Mouse (Mus musculus): ENCODE results near the gene Abhd6.

Abhd6 gene

GRCm38 (mm10) chr14:8032087-8032944 lies 29.6 kb downstream of the Abhd6 start:
- peak; percentile 65 to 70 for DNase-seq

GRCm38 (mm10) chr14:8034561-8034960 lies 31.9 kb downstream of the Abhd6 start:
- DNase-seq = no peak

- no peak for DNase-seq
Observed at GRCm38 (mm10) chr14:8035951-8036350, 33.2 kb downstream of the Abhd6 start.

DNA sequence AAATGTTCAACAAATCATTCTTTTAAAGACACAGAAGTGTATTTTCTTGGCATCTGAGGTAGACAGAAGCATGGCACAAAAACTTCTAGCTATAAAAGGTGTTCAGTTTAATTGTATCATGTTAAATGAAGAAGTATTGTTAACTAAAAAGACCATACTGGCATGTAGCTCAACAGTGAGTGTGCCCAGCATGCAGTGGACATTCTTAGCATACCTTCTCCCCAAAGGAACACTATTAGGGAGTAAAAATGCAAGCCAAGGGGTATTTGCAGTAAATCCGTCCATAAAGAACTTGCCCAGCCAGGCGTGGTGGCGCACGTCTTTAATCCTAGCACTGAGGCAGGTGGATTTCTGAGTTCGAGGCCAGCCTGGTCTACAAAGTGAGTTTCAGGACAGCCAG lies 33.7 kb downstream of the Abhd6 start:
- no peak for DNase-seq

DNA sequence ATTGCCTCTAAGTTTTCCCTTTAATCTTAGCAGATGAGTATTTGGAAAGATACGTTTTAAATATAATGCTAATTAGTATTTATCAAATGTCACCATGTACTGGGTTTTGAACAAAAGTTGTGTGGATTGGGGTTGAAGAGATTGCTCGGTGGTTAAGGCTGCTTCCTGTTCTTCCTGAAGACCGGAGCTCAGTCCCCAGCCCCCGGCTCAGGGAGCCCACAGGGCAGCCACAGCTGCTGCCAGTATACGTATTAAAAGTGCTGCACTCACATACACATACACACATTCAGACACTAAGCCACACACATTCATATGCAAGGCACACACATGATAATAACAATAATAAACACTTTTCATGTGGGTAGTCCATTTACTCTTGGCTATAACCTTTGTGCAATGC lies 35.4 kb downstream of the Abhd6 start:
- DNase-seq = no peak

DNA sequence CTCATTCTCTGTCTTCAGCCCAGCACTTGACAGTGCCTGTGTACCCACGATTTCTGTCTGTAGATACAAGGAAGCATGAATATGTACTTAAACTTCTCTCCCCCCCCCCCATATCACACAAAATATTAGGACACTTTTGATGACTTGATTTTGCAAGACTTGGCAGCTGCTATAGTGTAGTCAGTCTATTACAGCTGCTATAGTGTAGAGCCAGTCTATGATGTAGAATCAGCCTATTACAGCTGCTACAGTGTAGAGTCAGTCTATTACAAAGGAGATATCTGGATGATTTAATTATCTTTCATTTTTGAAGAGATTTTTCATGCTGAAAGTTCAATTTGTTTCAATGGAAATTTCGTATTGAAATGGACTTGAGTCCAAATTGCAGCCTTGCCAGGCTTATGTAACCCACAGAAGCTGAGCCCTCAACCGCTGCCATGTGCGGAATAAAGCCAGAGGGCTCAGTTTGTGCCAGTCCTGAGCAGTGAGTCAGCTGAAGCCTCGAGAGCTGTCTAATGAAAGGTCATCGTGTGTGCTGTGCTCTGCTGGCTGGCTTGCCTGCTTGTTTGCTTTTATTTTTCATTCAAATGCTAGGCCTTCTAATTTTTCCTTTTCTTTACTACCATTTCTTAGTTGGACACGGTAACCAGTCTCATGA lies 36.2 kb downstream of the Abhd6 start:
- DNase-seq = peak; percentile 55 to 59

DNA sequence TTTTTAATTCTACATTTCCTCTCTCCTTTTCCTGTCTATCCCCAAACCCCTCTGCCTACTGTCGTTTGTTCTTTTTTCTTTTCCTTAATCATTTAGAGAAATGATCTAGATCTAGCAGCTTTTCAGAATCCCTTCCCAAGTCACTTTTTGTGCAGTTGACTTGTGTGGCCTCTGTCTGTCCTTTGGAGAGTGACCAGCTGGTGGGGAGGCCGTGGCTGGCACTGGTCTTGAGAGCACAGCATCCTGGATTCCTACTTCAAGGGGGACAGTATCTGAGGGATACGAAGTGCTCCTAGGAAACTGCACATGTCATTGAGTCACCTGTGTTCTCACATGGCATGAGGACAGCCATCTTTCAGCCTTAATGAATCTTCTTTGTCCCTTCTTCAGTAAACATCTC lies 37.5 kb downstream of the Abhd6 start:
- DNase-seq = no peak

DNA sequence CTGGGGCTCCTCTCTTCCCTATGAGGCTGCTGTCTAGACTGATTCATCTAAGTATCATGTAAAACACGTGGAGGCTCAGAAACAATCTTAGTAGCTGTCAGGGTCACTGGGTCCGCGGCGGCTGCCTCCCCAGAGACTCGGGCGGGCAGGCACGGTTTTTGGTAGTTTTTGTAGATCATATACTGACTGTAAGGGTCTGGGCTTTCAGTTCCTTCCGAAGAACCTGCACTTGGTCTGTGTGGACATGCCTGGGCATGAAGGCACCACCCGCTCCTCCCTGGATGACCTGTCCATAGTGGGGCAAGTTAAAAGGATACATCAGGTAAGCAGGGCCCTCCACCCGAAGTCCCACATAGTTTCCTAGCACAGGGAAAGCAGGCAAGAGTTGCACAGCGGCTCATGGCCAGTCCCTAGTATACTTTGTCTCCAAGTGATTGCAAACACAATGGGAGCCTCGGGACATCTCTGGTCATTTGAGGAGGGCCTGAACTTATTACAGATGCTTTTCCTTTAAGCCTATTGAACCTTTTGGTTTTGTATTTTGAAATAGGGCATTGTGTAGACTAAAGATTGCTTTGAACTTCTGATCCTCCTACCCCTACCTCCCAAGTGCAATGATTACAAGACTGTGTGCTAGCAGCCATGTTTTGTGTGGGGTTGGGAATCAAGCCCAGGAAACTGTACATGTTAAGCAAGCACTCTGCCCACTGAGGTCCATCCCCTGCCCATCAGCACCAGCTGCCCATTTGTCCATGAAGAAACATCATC lies 38.4 kb downstream of the Abhd6 start:
- no peak for DNase-seq

DNA sequence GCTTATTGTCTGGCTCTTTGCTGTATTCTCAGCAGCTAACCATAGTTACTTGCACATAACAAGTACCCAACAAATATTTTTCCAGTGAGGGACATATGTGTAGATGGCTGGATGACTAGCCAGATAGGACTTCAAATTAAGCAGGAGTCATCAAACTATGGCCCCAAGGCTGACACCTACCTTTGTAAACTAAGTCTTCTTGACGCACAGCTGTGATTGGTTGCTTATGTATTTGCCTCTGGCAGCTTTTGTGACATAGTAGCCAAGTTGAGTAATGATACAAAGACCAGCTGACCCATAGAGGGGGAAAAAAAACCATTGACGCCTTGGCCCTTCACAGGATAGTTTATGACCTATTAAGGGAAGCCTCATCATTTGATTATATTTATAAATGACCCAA lies 39.4 kb downstream of the Abhd6 start:
- DNase-seq = no peak

DNA sequence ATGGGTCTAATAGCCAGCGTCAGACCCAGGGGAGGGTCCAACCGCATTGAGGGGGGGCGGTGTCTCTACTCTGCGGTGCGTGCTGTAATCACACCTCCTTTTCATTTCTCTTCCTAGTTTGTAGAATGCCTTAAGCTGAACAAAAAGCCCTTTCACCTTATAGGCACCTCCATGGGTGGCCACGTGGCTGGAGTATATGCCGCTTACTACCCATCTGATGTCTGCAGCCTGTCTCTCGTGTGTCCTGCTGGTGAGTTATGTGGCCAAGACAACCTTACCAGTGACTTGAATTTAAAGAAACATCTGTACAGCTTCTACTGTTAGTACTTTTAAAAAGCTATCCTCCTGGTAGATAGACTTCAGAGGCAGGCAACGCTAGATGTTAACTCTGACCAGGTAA lies 39.9 kb downstream of the Abhd6 start:
- DNase-seq = no peak

GRCm38 (mm10) chr14:8044330-8044729 lies 41.6 kb downstream of the Abhd6 start:
- peak; percentile 60 to 72 for DNase-seq

- DNase-seq = no peak
Observed at GRCm38 (mm10) chr14:8044786-8045185, 42.1 kb downstream of the Abhd6 start.

DNA sequence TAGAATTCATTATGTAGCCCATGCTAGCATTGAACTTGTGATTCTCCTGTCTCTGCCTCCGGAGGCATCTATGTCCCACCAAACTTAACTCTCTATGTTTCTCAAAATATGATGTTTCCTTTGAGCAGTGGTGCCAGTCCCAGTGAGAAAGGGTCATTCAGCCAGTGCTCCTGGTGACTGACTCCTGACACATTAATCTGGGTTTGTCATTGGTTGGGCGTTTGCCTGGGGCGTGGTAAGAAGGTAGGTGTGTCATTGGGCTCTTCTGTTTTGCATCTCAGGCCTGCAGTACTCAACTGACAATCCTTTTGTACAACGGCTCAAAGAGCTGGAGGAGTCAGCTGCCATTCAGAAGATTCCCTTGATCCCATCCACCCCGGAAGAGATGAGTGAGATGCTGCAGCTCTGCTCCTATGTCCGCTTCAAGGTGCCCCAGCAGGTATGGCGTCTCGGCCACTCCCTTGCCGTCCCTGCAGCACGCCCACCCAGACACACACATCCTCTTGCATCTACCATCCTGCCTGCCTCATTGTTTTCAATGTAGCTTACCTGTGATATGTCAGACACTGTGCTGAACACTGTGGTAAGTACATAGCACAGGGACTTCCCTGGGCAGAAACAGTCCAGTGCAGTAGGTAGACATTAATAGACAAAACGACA lies 42.6 kb downstream of the Abhd6 start:
- no peak for DNase-seq

GRCm38 (mm10) chr14:8046839-8047238 lies 44.1 kb downstream of the Abhd6 start:
- no peak for DNase-seq

GRCm38 (mm10) chr14:8049334-8049733 lies 46.6 kb downstream of the Abhd6 start:
- DNase-seq = no peak

DNA sequence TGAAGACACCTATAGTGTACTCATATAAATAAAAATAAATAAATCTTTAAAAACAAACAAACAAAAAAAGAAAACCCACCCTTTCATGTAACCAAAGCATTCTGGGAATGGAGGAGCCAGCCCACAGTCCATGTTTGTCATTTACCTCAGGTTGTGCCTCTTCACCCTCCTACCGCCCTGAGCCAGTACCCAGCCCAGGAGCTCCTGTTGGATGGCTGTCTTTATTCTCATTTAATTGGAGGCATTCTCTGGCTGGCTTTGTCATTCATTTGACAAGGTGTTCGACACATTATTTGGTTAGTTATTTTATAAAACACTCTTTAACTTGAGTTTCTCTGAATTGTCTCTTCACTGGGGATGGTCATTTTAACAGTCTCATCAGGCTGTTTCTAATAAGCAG lies 49.2 kb downstream of the Abhd6 start:
- no peak for DNase-seq

- no peak for DNase-seq
Observed at GRCm38 (mm10) chr14:8052661-8053060, 50.0 kb downstream of the Abhd6 start.

- no peak for DNase-seq
Observed at GRCm38 (mm10) chr14:8054310-8055102, 51.8 kb downstream of the Abhd6 start.

GRCm38 (mm10) chr14:8056076-8056475 lies 53.4 kb downstream of the Abhd6 start:
- no peak for DNase-seq

- no peak for DNase-seq
Observed at GRCm38 (mm10) chr14:8059938-8060337, 57.2 kb downstream of the Abhd6 start.

- no peak for DNase-seq
Observed at GRCm38 (mm10) chr14:8062076-8062475, 59.4 kb downstream of the Abhd6 start.

All from cerebellum, postnatal 14 days (tissue).